Mouse (Mus musculus) olfactory bulb, adult 2 months (tissue): ENCODE data around the gene Ephb2.

Experiments used
- CTCF ChIP-seq: fragments of 200-500 bp; IDR thresholded peaks from 2 replicates; pipeline ENCODE4 v1.5.1; 2012; ENCODE audit warnings: low read depth, mild to moderate bottlenecking, low read length, moderate library complexity; ENCODE audit not compliant: insufficient read depth
- POLR2A ChIP-seq: fragments of 200-500 bp; IDR thresholded peaks from 2 replicates; pipeline ENCODE4 v1.6.1; 2012; ENCODE audit warnings: mild to moderate bottlenecking, low read depth, low read length, moderate library complexity; ENCODE audit not compliant: insufficient read depth

- TF ChIP-seq CTCF (0 out of 2 replicates have a peak, but pooled peaks have one; percentile 11), POLR2A (no peak)
Measured at GRCm38 (mm10) chr4:136667757-136668156, 168.0 kb downstream of the Ephb2 start.
